Mouse (Mus musculus) gastrocnemius, postnatal 36 days (tissue): ENCODE measurements at regions not wholly inside any gene's neighbourhood (a gene's known extent, or its start where the extent isn't known, plus 50 kb on each side); places are given as distances from the start of the nearest gene placed in this dataset.

Experiments used
- DNase-seq, 2 experiments: peaks; one replicate each; pipeline ENCODE4 v3.0.0; 2022
- intact Hi-C: fragments of 180-260 bp; cut with DNase I; formaldehyde crosslinking; loops from one replicate; pipeline ENCODE4 v1.15.1; 2025

- no peak for DNase-seq
- intact Hi-C loops: loop anchor here (10.0 kb wide), 1 partner anchor 160 kb away; the partner anchor contains the start of gene Syp
Observed at GRCm38 (mm10) chrX:7474831-7475230, 98.6 kb upstream of the Foxp3 start.

GRCm38 (mm10) chrX:7473814-7474213, 98.2 kb upstream of the Usp27x start:
- no peak for DNase-seq
- intact Hi-C loops: loop anchor here (10.0 kb wide), 1 partner anchor 161 kb away; the partner anchor contains the start of gene Syp

- intact Hi-C loops: loop anchor here (10.0 kb wide), 1 partner anchor 165 kb away; the partner anchor contains the start of gene Syp
Observed at GRCm38 (mm10) chrX:7469801-7470200, 94.2 kb upstream of the Usp27x start.

GRCm38 (mm10) chrX:7467985-7468384, 92.4 kb upstream of the Usp27x start:
- intact Hi-C loops: no loop called here
- no peak for DNase-seq

More at GRCm38 (mm10) chrX:7469801-7470200, 94.2 kb upstream of the Usp27x start:
- DNase-seq: no peak

- intact Hi-C loops: no loop called here
- no peak for DNase-seq
Observed at GRCm38 (mm10) chrX:7456851-7457250, 81.2 kb upstream of the Usp27x start.

- intact Hi-C loops: no loop called here
- DNase-seq: no peak
Observed at GRCm38 (mm10) chrX:7445035-7445434, 69.4 kb upstream of the Usp27x start.

- intact Hi-C loops: no loop called here
- DNase-seq: no peak
Observed at GRCm38 (mm10) chrX:7444583-7444982, 69.0 kb upstream of the Usp27x start.

GRCm38 (mm10) chrX:7443996-7444421, 68.4 kb upstream of the Usp27x start:
- no peak for DNase-seq
- intact Hi-C loops: no loop called here

- DNase-seq: no peak
- intact Hi-C loops: no loop called here
Observed at GRCm38 (mm10) chrX:7435375-7436042, 59.9 kb upstream of the Usp27x start.

GRCm38 (mm10) chrX:7434268-7434667, 58.6 kb upstream of the Usp27x start:
- intact Hi-C loops: no loop called here
- DNase-seq: no peak

- no peak for DNase-seq
- intact Hi-C loops: no loop called here
Observed at GRCm38 (mm10) chrX:7430456-7430855, 54.8 kb upstream of the Usp27x start.

- intact Hi-C loops: loop anchor here (10.0 kb wide), 1 partner anchor 265 kb away; the partner anchor contains the start of gene Gpkow
- no peak for DNase-seq
Observed at GRCm38 (mm10) chrX:7429524-7429865, 53.9 kb upstream of the Usp27x start.

- intact Hi-C loops: loop anchor here (10.0 kb wide), 1 partner anchor 266 kb away; the partner anchor contains the start of gene Gpkow
- no peak for DNase-seq
Observed at GRCm38 (mm10) chrX:7428621-7429523, 53.2 kb upstream of the Usp27x start.
